Mouse (Mus musculus): ENCODE data around the gene Cdh18. TPM values are rescaled to one million over a fixed set of nuclear protein-coding genes. Genes with fewer than 3 reads are reported as not detected.
"Not testable (repeated sequence)": the region's sequence is repeated elsewhere in the genome, so short reads cannot be mapped to it uniquely, and the experiment has no call there.

Cdh18 gene
- polyA plus RNA-seq (2016; fragmentation: Nextera tagmentation; extraction: Ambion mirVana) = 2.5 and 3.0 TPM in 2 replicates

DNA sequence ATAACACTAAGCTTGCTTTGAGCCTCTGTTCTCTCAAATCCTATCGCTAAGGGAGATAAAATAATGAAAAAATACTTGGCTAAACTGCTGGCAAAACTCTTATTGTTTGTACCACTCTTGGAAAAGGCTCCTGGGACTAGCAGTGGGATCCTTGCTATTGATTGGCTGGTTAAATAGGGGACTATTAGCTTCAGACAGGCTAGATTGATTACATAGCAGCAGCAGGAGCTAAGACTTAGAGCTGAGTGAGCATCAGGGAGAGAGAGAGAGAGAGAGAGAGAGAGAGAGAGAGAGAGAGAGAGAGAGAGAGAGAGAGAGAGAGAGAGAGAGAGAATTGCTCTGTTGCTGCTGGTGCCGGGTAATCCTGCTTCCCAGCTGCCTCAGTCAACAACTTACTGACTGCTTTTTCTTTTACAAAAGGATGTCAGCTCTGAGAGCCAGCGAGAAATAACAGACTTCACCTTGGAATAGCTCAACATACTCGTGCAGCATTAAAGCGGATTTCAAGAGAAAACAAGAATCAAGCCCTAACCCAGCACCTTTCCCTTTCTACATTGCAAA is at the start of gene Cdh18:
Cdh18 (plus strand) TSS at position 312 of the 561 bp plus-strand sequence.
- Histone ChIP-seq H3K9ac (no peak within 1 kb of the TSS), H3K4me1 (no peaks in the 10 kb centered on the region), H3K4me3 (no peak within 1 kb of the TSS), H3K27ac (no peak within 1 kb of the TSS), H3K4me2 (replicated peaks) (no peak within 1 kb of the TSS), H3K27me3 (no peaks in the 10 kb centered on the region), H3K36me3 (no peaks in the 10 kb centered on the region), H3K9me3 (replicated peaks) (no peaks in the 10 kb centered on the region)
- ATAC-seq (ENCODE audit: low FRiP score) = no peak
- WGBS = 51% methylated on average over 5 of the region's 5 CpGs

DNA sequence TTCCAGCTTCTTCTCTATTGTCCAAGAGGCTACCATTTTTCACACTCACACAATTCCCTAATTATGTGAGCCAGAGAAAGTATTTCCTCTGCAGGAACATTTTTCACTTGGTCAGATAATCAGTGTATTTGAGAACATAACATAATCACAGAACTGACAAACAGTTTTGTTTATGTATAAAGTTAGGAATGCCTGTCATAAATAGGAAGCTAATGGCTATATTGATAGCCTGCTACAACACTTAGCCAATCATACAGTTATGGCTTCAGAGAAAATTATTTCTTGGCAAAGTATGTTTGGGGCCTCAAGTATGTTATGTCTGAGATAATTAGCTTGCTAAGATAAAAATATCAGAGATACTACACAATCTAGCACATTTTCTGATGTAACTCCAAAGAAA is 37.6 kb upstream of the Cdh18 start:
- no peak overlapping the region for H3K4me2 ChIP-seq (replicated peaks)
- H3K9ac ChIP-seq = no peak overlapping the region
- no peaks in the 10 kb centered on the region for H3K27me3 ChIP-seq
- H3K27ac ChIP-seq = no peak overlapping the region
- no peak for ATAC-seq (ENCODE audit: low FRiP score)
- no peaks in the 10 kb centered on the region for H3K9me3 ChIP-seq (replicated peaks)
- no peak overlapping the region for H3K4me3 ChIP-seq
- no peaks in the 10 kb centered on the region for H3K4me1 ChIP-seq
- no peaks in the 10 kb centered on the region for H3K36me3 ChIP-seq

DNA sequence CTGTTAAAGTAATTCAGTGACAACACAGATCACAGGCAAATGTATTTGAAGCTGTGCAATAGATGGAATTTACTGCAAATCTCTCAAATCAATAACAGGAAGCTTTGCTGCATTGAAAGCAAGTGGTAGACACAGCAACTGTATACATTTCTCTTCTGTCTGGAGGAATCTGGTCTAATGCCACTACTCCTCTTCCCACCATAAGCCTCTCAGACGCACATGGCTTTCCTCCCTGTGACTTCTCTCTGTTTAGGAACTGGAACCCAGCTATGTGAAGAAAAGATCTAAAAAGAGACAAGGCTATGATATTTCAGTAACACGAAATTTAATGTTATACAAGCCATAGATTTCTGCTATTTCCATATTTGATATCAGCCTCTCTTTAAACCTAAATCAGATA is 13.0 kb upstream of the Cdh18 start:
- Histone ChIP-seq H3K4me1 (no peaks in the 10 kb centered on the region), H3K4me3 (no peak overlapping the region), H3K36me3 (no peaks in the 10 kb centered on the region), H3K9ac (no peak overlapping the region), H3K27ac (no peak overlapping the region), H3K4me2 (replicated peaks) (no peak overlapping the region), H3K9me3 (replicated peaks) (no peaks in the 10 kb centered on the region), H3K27me3 (no peaks in the 10 kb centered on the region)
- WGBS = 68% methylated on average over 2 of the region's 2 CpGs
- ATAC-seq (ENCODE audit: low FRiP score) = no peak

DNA sequence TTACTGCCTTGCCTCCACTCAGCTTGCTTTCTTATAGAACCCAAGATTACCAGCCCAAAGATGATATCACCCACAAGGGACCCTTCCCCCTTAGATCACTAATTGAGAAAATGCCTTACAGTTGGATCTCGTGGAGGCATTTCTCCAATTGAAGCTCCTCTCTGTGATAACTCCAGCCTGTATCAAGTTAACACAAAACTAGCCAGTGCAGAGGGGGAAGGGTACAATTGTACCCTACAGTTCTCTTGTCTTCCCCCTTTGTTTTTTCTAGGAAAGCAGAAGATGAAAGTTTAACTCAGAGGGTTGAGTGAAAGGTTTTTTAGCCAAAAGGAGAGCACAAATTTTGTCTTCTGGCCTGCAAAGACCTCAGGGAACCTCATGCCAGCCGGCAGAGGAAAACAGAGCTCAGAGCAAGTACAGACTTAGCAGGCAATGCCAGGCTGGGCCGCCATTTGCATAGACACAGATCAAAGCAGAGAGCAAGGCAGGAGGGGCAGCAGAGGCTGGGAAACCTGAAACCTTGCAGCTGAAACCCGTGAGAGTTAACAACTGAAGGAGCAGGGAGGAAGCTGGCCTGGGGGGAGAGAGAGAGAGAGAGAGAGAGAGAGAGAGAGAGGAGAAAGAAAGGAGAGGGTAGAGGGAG is 29.3 kb downstream of the Cdh18 start:
- no peak overlapping the region for H3K9ac ChIP-seq
- no peaks in the 10 kb centered on the region for H3K9me3 ChIP-seq (replicated peaks)
- WGBS = 7% methylated on average over 4 of the region's 4 CpGs
- no peaks in the 10 kb centered on the region for H3K36me3 ChIP-seq
- no peaks in the 10 kb centered on the region for H3K27me3 ChIP-seq
- H3K4me2 ChIP-seq (replicated peaks) = no peak overlapping the region
- H3K4me1 ChIP-seq = no peaks in the 10 kb centered on the region
- ATAC-seq (ENCODE audit: low FRiP score) = 0 out of 2 replicates have a peak, but pooled peaks have one; percentile 46
- no peak overlapping the region for H3K4me3 ChIP-seq
- H3K27ac ChIP-seq = no peak overlapping the region

DNA sequence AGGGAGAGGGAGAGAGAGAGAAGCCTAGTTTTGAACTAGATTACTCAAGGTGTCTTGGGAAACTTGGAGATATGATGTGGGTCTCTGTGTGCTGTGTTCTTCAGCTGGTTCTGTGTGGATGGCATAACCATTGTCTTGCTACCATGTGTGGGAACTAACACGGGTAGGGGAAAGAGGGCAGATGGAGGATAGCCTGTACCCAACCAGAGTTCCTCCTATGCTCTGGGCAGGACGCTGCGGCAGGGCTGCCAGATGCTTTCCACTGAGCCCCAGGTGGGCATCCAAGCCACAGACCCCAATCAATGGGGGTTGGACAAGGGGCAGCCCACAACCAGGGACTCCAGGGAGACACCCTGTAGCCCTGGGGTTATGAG is 29.8 kb downstream of the Cdh18 start:
- Histone ChIP-seq H3K9me3 (replicated peaks) (no peaks in the 10 kb centered on the region), H3K4me3 (no peak overlapping the region), H3K4me1 (no peaks in the 10 kb centered on the region), H3K27ac (no peak overlapping the region), H3K9ac (no peak overlapping the region), H3K36me3 (no peaks in the 10 kb centered on the region), H3K4me2 (replicated peaks) (no peak overlapping the region), H3K27me3 (no peaks in the 10 kb centered on the region)
- 21% methylated on average over 3 of the region's 3 CpGs for WGBS
- 0 out of 2 replicates have a peak, but pooled peaks have one; percentile 13 for ATAC-seq (ENCODE audit: low FRiP score)

DNA sequence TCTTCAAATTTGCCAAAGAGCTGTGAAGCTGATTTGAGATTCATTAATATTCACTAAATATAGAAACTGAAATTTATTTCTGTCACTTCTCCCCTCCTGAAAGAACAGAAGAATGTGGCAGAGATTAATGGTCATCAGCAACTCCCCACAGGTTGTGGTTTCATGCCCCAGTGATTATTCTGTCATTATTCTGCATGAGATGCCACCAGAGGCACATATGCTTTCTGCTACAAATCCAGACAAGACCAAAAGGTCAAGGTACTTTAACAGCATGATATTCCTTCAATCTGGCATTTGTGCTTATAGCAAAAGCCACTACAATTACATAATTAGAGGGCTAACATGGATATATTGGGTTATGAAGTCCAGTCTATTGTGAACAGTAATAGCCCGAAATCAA is 35.8 kb downstream of the Cdh18 start:
- Histone ChIP-seq H3K9ac (no peak overlapping the region), H3K9me3 (replicated peaks) (no peaks in the 10 kb centered on the region), H3K27me3 (no peaks in the 10 kb centered on the region), H3K36me3 (no peaks in the 10 kb centered on the region), H3K4me3 (no peak overlapping the region), H3K4me2 (replicated peaks) (no peak overlapping the region), H3K4me1 (no peaks in the 10 kb centered on the region), H3K27ac (no peak overlapping the region)
- ATAC-seq (ENCODE audit: low FRiP score) = no peak
- WGBS = 61% methylated on average over 1 of the region's 1 CpGs

DNA sequence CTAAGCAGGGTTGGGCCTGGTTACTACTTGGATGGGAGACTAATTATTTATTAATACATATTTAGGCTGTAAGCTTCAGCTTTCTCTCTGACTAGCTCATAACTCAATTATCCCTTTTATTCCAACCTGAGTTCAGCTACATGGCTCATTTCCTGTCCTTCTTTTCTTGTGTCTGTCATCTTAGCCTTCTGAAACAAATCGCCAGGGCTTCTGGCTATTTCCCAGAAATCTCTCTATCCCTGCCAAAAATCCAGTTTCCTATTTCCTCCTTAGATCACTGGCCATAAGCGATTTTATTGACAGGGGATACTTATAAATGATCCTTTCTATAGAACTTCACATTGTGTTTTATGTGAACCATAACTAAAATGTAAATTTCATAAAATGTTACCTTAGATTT is 167.6 kb downstream of the Cdh18 start:
- no peaks in the 10 kb centered on the region for H3K27me3 ChIP-seq
- H3K4me3 ChIP-seq = no peak overlapping the region
- no peak overlapping the region for H3K9ac ChIP-seq
- H3K9me3 ChIP-seq (replicated peaks) = no peaks in the 10 kb centered on the region
- no peak for ATAC-seq (ENCODE audit: low FRiP score)
- no peaks in the 10 kb centered on the region for H3K36me3 ChIP-seq
- H3K4me1 ChIP-seq = no peaks in the 10 kb centered on the region
- no peak overlapping the region for H3K4me2 ChIP-seq (replicated peaks)
- no peak overlapping the region for H3K27ac ChIP-seq
- WGBS = 79% methylated on average over 2 of the region's 2 CpGs

DNA sequence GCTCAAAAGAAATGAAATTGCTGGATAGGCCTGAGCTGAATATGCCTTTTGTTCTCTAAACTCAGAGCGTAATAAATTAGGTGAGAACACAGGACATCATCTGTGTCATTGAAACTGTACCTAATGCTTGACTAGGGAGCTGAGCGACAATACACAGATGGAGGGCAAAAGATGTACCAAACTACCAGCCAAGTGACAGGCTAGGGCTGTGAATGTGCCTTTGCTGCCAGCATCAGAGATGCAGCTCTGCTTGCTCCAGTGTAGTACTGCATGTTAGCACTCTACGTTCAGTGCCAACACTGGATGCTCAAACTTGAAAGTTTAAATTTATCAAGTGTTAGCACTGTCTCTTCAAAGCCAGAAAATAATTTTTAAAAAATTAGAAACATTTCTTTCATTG is 168.9 kb downstream of the Cdh18 start:
- Histone ChIP-seq H3K4me2 (replicated peaks) (no peak overlapping the region), H3K27ac (no peak overlapping the region), H3K9me3 (replicated peaks) (no peaks in the 10 kb centered on the region), H3K4me3 (no peak overlapping the region), H3K36me3 (no peaks in the 10 kb centered on the region), H3K4me1 (no peaks in the 10 kb centered on the region), H3K9ac (no peak overlapping the region), H3K27me3 (no peaks in the 10 kb centered on the region)
- WGBS = 75% methylated on average over 3 of the region's 3 CpGs
- no peak for ATAC-seq (ENCODE audit: low FRiP score)

DNA sequence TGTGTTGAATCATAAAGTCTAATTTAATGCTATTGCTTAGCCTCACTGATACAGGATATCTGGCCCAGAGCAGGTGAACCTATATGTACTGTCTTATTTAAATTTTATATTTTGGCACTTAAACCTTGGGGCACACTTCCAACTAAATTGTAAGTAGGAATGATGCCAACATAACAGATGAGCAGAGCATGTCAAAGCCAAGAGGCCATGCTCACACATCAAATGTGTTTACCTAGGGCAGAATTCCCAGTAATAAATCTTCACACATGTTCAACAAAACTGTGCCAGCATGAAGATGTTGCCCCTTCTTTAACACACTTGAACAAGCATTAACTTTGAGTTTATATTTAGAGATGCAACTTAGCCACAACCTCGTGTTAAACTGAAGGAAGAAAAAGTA is 177.8 kb downstream of the Cdh18 start:
- no peak overlapping the region for H3K4me3 ChIP-seq
- H3K4me2 ChIP-seq (replicated peaks) = no peak overlapping the region
- 79% methylated on average over 1 of the region's 1 CpGs for WGBS
- no peak overlapping the region for H3K27ac ChIP-seq
- no peak for ATAC-seq (ENCODE audit: low FRiP score)
- no peaks in the 10 kb centered on the region for H3K4me1 ChIP-seq
- no peaks in the 10 kb centered on the region for H3K9me3 ChIP-seq (replicated peaks)
- no peaks in the 10 kb centered on the region for H3K27me3 ChIP-seq
- no peak overlapping the region for H3K9ac ChIP-seq
- H3K36me3 ChIP-seq = no peaks in the 10 kb centered on the region

DNA sequence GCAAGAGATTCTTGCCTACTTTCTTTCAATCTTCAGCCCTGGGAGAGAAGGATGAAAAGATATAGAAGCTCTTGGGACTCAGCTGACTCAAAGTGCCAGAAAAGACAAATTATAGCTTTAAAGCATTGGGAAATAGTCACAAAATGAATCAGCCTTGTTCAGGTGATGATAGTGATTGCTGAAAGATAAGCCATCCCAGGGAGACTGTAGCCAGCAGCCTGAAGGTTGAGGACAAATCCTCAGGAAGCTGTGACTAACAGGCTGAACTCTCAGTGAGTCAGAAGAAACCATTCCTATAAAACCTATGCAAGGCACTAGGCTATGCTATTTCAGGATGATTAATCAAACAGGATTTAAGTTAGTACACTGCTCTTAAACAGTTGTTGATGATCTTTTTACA is 184.2 kb downstream of the Cdh18 start:
- Histone ChIP-seq H3K27me3 (no peaks in the 10 kb centered on the region), H3K9ac (no peak overlapping the region)

DNA sequence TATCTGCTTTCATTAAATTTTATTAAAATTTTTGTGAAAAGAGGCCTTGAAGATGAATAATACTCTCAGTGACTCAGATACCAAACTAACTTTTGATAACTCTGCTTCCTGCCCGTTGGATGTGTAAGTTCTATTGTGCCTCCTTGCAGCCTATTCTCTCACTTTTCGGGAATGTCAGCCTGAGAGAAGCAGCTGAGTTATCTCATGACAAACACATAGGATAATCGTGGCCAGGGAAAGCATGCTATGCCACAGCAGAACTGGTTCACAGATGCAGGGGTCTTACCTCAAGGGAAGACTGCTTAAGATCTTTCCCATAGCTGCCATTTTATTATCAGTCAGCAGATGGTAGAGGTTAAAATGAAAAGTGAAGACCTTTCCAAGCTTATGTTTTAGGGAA is 187.3 kb downstream of the Cdh18 start:
- Histone ChIP-seq H3K36me3 (no peaks in the 10 kb centered on the region), H3K9ac (no peak overlapping the region), H3K4me3 (no peak overlapping the region), H3K4me1 (no peaks in the 10 kb centered on the region), H3K27me3 (no peaks in the 10 kb centered on the region), H3K9me3 (replicated peaks) (no peaks in the 10 kb centered on the region), H3K27ac (no peak overlapping the region), H3K4me2 (replicated peaks) (no peak overlapping the region)
- WGBS = 80% methylated on average over 3 of the region's 3 CpGs
- ATAC-seq (ENCODE audit: low FRiP score) = no peak

More for the DNA sequence above, 184.2 kb downstream of the Cdh18 start:
- Histone ChIP-seq H3K4me1 (no peaks in the 10 kb centered on the region), H3K4me3 (no peak overlapping the region), H3K9me3 (replicated peaks) (no peaks in the 10 kb centered on the region), H3K36me3 (no peaks in the 10 kb centered on the region), H3K27ac (no peak overlapping the region), H3K4me2 (replicated peaks) (no peak overlapping the region)
- ATAC-seq (ENCODE audit: low FRiP score) = no peak

DNA sequence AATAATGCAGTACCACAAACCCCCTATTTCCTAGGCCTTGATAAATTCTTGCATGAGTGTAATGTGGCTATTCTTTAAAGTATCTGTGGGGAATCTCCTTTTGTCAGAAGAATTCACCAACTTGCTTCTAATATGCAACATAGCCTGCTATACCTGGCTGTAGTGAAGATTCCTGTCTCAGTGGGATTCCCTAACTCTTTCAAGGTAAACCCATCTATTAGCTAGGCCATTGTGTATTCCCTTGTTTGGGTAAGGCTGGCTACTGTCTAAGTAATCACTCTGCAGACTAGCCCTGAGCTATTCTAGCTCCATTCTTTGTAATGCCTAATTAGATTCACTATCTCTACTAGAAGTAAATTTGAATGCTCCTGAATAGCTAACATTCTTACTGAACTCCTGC is 212.4 kb downstream of the Cdh18 start:
- H3K36me3 ChIP-seq; H3K27me3 ChIP-seq; H3K27ac ChIP-seq; ATAC-seq (ENCODE audit: low FRiP score); H3K4me3 ChIP-seq; H3K4me1 ChIP-seq; H3K9me3 ChIP-seq (replicated peaks); H3K9ac ChIP-seq; H3K4me2 ChIP-seq (replicated peaks): not testable (repeated sequence)

DNA sequence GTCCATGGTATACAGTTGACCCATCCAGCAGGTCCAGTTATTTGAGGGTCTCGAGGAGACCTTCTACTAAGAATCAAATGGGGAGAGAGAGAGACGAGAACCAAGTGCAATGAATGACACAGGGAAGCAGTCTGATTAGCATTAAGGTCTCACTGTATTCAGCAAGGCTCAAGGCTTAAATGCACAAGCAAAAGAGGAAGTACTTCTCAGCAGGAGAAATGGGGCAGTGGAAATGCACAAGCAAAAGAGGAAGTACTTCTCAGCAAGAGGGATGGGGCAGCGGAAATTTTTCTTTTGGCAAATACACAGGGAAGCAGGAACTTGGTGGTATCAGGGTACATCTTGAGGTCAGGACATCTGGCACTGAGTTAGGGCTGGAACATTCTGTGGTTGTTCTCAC is 217.8 kb downstream of the Cdh18 start:
- not testable (repeated sequence) for H3K4me2 ChIP-seq (replicated peaks); ATAC-seq (ENCODE audit: low FRiP score); H3K36me3 ChIP-seq; H3K4me3 ChIP-seq; H3K27me3 ChIP-seq; H3K27ac ChIP-seq; H3K4me1 ChIP-seq; H3K9me3 ChIP-seq (replicated peaks); H3K9ac ChIP-seq
- WGBS = 95% methylated on average over 3 of the region's 3 CpGs
